Mouse (Mus musculus) layer of hippocampus, adult 11-12 months (tissue): ENCODE measurements around the gene Cdh18.

Experiments used
- DNase-seq: peaks from one replicate; pipeline ENCODE4 v3.0.0; 2022; ENCODE audit warnings: low spot score

Cdh18 gene

DNA sequence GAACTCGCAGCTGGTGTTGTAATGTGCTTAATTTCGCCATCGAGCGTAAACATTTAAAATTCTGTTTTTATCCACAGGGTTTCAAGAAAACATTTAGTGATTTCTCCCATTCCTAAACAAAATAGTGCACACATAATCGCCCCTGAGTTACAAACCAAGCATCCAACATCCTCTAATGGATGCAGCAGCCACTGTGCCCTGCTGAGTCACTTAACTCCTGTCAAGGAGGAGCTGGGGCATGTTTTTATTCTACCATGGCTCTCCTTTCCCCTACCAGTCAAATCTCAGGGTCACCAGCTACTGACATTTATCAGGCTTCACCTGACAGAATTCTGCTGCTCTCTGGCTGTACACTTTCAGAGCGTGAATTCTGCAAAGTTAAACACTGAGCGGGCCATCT lies 906.5 kb downstream of the Cdh18 start:
- DNase-seq, result no peak

DNA sequence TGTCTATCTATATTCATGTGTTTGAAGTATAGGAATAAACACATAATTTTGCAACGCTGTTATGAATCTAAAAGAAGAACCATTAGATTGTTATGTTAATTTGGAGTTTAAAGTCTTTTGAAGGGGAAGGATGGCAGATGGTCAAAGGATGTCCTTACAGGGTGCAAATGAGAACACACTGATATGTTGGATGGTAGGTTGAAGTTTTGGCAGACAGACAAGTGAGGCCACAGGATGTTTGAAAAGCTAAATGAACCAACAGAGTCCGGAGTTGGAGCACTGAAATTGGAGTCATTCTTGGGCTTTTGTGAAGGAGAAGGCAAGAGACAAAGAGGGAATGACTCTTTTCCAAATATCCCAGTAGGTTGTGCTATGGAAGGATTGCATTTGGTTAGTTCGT lies 908.6 kb downstream of the Cdh18 start:
- DNase-seq, result no peak

DNA sequence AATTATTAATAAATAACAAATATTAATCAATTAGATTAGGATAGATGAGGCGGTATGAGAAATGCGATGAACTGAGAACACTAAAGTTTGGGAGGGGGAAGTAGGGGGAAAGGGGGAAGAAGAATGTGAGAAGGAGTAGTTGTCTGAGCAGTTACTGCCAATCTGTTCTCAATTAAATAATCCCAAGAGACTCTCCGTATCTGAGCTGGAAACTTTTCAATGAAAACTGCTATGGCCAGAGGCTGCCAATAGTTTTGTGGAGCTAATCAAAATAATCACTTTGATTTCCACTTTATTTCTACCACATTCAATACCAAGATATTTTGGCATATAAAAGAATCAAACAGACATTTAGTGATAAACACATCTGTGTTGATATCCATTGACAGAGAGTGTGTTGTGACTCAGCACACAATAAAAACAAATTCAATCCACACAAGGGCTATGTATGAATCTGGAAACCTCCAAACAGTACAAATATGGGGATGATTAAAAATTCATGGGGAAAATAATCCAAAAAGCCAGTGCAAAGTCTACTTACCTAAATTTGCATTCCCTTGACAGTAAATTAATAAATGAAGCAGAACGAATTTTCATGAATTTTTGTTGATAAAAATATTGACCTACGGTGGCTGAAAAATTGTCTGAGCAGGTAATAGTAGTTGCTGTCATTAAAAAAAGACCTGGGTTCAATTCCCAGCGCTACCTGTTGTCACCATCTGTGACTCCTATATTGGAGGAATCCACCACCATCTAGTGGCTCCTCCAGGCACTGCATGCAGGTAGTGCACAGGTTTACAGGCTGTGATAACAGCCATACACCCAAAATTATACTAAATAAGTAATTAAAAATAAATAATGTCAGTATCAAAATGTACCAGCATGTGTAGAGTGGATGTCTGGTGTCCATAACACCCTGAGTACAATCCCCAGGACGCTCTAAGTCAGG lies 922.0 kb downstream of the Cdh18 start:
- no peak for DNase-seq

DNA sequence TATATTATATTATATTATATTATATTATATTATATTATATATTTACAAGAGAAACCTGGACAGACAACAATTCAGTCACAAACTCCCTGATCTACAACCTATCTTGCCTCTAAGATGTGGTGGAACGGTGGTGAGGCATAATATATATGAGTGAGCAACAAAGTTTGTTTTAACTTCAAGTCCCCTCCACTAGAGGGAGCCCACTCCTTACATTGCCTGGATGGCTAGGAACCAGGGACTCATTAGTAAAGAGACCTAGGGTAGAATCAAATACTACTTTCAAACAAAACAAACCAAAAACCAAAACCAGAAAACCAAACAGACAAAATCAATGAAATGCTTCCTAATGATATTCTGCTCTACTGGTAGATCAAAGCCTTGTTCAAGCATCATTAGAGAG lies 937.5 kb downstream of the Cdh18 start:
- DNase-seq, result peak; percentile 58

DNA sequence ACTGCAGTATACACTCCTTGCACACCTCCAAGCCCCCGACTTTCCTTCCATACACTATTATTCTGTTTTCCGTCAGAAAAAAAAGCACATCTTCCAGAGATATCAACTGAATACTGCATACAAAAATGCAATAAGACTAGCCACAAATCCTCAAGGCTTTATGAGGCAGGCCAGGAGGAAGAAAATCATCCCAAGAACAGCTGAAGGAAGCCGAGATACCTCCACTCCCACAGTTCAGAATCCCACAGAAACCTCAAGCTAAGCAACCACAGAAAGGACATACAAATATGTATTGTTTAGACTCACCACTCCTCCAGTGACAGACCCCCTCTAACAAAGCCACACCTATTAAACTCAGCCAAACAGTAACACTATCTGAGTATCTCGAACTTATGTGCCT lies 957.7 kb downstream of the Cdh18 start:
- no peak for DNase-seq

DNA sequence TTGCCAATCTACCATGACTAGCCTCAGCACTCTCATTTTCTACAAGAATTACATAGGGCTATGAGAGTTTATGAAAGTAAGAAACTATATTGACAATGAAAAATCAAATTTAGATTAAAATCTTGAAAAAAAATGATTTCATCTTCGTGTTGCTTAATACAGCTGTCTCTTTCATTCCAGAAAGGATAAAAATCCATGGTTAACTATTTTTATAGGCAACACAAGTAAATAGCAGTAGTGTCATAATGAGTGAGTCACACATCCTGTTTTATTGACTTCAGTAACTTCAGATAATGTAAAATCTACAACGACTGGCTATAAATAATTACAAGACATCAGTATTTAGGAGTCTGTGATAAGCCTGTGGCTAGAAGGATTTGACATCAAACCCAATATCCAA lies 960.9 kb downstream of the Cdh18 start:
- no peak for DNase-seq

DNA sequence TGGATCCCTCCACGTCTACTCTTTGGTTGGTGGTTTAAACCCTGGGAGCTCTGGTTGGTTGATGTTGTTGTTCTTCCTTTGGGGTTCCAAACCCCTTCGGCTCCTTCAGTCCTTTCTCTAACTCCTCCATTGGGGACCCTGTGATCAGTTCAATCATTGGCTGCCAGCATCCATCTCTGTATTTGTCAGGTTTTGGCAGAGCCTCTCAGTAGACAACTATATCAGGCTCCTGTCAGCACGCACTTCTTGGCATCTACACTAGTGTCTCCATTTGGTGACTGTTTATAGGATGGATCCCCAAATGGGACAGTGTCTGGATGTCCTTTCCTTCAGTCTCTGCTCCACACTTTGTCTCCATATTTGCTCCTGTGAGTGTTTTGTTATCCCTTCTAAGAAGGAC lies 967.0 kb downstream of the Cdh18 start:
- DNase-seq, result no peak

DNA sequence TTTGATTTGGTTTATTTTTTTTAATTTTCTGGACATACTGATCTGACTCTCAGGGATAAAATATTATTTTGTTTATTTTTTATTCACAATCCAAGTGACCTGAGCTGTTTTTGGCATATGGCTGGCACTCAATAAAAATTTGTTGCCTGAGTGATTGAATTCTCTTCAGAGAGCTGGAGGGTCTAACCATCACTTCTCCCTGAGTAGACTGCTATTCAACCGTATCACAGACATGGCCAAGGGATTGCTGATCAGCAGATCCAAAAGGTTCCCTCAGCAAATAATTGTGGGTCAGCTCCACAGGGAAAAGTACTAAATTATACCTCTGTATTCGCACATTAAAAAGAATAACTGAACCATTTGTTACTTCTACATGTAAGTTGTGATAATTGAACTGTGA lies 969.3 kb downstream of the Cdh18 start:
- no peak for DNase-seq
